Mouse (Mus musculus) layer of hippocampus, postnatal 14 days (tissue): ENCODE results near the gene Klf9. TPM values are rescaled to one million over a fixed set of nuclear protein-coding genes. Genes with fewer than 3 reads are reported as not detected.

ENCODE experiments used
- DNase-seq, 2 experiments: peaks; one replicate each; pipeline ENCODE4 v3.0.0; 2021 to 2022; ENCODE audit warnings: low spot score in 2 of 2, mixed read lengths in 1 of 2
- microRNA-seq, 2 experiments: library from miRNA; unstranded; fragments of <30 nt; microRNA quantifications; one replicate each; pipeline ENCODE4 v1.2.0; 2021
- total RNA-seq, 2 experiments: library from RNA; stranded (reverse); gene quantifications; 2 replicates each; pipeline ENCODE4 v1.2.3; 2021

Gene Klf9
- total RNA-seq, 2 experiments from 2014 or later: 185 to 203 TPM

DNA sequence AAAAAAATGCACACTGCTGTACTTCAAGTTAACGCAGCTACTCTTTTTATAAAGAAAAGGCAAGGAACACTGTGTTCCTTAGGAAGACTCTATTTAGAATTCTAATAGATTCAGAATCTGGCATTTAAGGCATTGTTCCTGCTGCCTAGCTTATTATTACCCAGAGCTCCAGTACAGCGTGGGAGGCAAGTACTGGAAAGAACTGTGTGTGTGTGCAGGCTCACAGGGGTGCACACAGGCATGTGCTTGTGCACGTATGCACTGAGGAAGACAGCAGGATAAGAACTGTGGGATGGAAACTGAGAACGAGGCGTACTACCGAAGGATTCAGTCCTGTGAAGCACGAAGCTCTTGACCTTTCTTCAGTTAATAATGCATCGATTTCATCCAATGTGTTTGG is 73.3 kb downstream of the Klf9 start:
- DNase-seq: peak; percentile 30 to 76

Small RNA genes lying within 50 kb of the gene (microRNA-seq; reads per million reads assigned to microRNA genes)
- 0 reads per million in 2 experiments for gene Mir1192

Other genes starting within 250 kb of the Klf9 start
- 10 to 100 TPM; 34.3 to 40.1 TPM for gene Smc5, start 132.7 kb downstream of the Klf9 start, total RNA-seq